Mouse (Mus musculus): ENCODE measurements around the gene Plekha7. TPM values are rescaled to one million over a fixed set of nuclear protein-coding genes. Genes with fewer than 3 reads are reported as not detected.

The Plekha7 gene
- polyA plus RNA-seq (2012; rRNA removed): 9.4 and 10.0 TPM in 2 replicates

GRCm38 (mm10) chr7:116307871-116308631 lies at the start of gene Plekha7:
Plekha7 (minus strand) TSS chr7:116308376.
- DNase-seq: peak; percentile 71
- no peak for TF ChIP-seq CTCF (IDR thresholded peaks at IDR 0.05; ENCODE audit: insufficient read depth, low read length)
- no peak for TF ChIP-seq POLR2A (IDR thresholded peaks at IDR 0.05; ENCODE audit: borderline replicate concordance, extremely low read depth, low read depth, low read length)

GRCm38 (mm10) chr7:116336226-116336625 lies 28.1 kb upstream of the Plekha7 start:
- WGBS: 29% methylated on average over 1 of the region's 1 CpGs
- Histone ChIP-seq H3K4me1 (ENCODE audit: control insufficient read depth, insufficient read depth, low read length) (peaks cover 5% of the 10 kb centered on the region), H3K4me3 (replicated peaks; ENCODE audit: extremely low read depth, low read depth, low read length) (no peak overlapping the region)
- DNase-seq: peak; percentile 62
- TF ChIP-seq POLR2A (IDR thresholded peaks at IDR 0.05; ENCODE audit: borderline replicate concordance, extremely low read depth, low read depth, low read length) (no peak), CTCF (IDR thresholded peaks at IDR 0.05; ENCODE audit: insufficient read depth, low read length) (peak; percentile 46)

More at GRCm38 (mm10) chr7:116307871-116308631, at the start of gene Plekha7:
- 1% methylated on average over 64 of the region's 65 CpGs for WGBS
- H3K4me3 ChIP-seq (replicated peaks; ENCODE audit: extremely low read depth, low read depth, low read length): peak within 1 kb of the TSS; percentile 73
- H3K4me1 ChIP-seq (ENCODE audit: control insufficient read depth, insufficient read depth, low read length): peaks cover 8% of the 10 kb centered on the region

- 64% methylated on average over 6 of the region's 6 CpGs for WGBS
- H3K4me3 ChIP-seq (replicated peaks; ENCODE audit: extremely low read depth, low read depth, low read length): no peak overlapping the region
- no peak for TF ChIP-seq POLR2A (IDR thresholded peaks at IDR 0.05; ENCODE audit: borderline replicate concordance, extremely low read depth, low read depth, low read length)
- no peak for TF ChIP-seq CTCF (IDR thresholded peaks at IDR 0.05; ENCODE audit: insufficient read depth, low read length)
Measured at GRCm38 (mm10) chr7:116335133-116335532, 27.0 kb upstream of the Plekha7 start.

GRCm38 (mm10) chr7:116334669-116335038 lies 26.5 kb upstream of the Plekha7 start:
- TF ChIP-seq CTCF (IDR thresholded peaks at IDR 0.05; ENCODE audit: insufficient read depth, low read length) (no peak), POLR2A (IDR thresholded peaks at IDR 0.05; ENCODE audit: borderline replicate concordance, extremely low read depth, low read depth, low read length) (no peak)
- Histone ChIP-seq H3K4me1 (ENCODE audit: control insufficient read depth, insufficient read depth, low read length) (peaks cover 5% of the 10 kb centered on the region), H3K4me3 (replicated peaks; ENCODE audit: extremely low read depth, low read depth, low read length) (peak overlapping the region; percentile 92)
- WGBS: 11% methylated on average over 8 of the region's 8 CpGs
- DNase-seq: no peak

More at GRCm38 (mm10) chr7:116335133-116335532, 27.0 kb upstream of the Plekha7 start:
- no peak for DNase-seq
- peaks cover 5% of the 10 kb centered on the region for H3K4me1 ChIP-seq (ENCODE audit: control insufficient read depth, insufficient read depth, low read length)

- TF ChIP-seq CTCF (IDR thresholded peaks at IDR 0.05; ENCODE audit: insufficient read depth, low read length): no peak
- peak; percentile 96 for TF ChIP-seq POLR2A (IDR thresholded peaks at IDR 0.05; ENCODE audit: borderline replicate concordance, extremely low read depth, low read depth, low read length)
- Histone ChIP-seq H3K4me1 (ENCODE audit: control insufficient read depth, insufficient read depth, low read length) (peaks cover 5% of the 10 kb centered on the region), H3K4me3 (replicated peaks; ENCODE audit: extremely low read depth, low read depth, low read length) (peak within 1 kb of the TSS; percentile 92)
- WGBS: under 1% methylated on average over 78 of the region's 78 CpGs
- peak; percentile 97 for DNase-seq
Measured at GRCm38 (mm10) chr7:116333713-116334668, 25.8 kb upstream of the Plekha7 start, which contains the start of gene Rps13. Rps13 (minus strand) TSS chr7:116334195.

- TF ChIP-seq POLR2A (IDR thresholded peaks at IDR 0.05; ENCODE audit: borderline replicate concordance, extremely low read depth, low read depth, low read length) (no peak), CTCF (IDR thresholded peaks at IDR 0.05; ENCODE audit: insufficient read depth, low read length) (no peak)
- WGBS: 83% methylated on average over 2 of the region's 2 CpGs
- Histone ChIP-seq H3K4me3 (replicated peaks; ENCODE audit: extremely low read depth, low read depth, low read length) (no peak overlapping the region), H3K4me1 (ENCODE audit: control insufficient read depth, insufficient read depth, low read length) (no peaks in the 10 kb centered on the region)
- DNase-seq: no peak
Measured at GRCm38 (mm10) chr7:116331246-116331645, 23.1 kb upstream of the Plekha7 start.

GRCm38 (mm10) chr7:116329858-116330257 lies 21.7 kb upstream of the Plekha7 start:
- Histone ChIP-seq H3K4me1 (ENCODE audit: control insufficient read depth, insufficient read depth, low read length) (no peaks in the 10 kb centered on the region), H3K4me3 (replicated peaks; ENCODE audit: extremely low read depth, low read depth, low read length) (no peak overlapping the region)
- TF ChIP-seq POLR2A (IDR thresholded peaks at IDR 0.05; ENCODE audit: borderline replicate concordance, extremely low read depth, low read depth, low read length) (no peak), CTCF (IDR thresholded peaks at IDR 0.05; ENCODE audit: insufficient read depth, low read length) (no peak)
- WGBS: 85% methylated on average over 4 of the region's 4 CpGs
- no peak for DNase-seq

- WGBS: 75% methylated on average over 7 of the region's 7 CpGs
- TF ChIP-seq POLR2A (IDR thresholded peaks at IDR 0.05; ENCODE audit: borderline replicate concordance, extremely low read depth, low read depth, low read length) (no peak), CTCF (IDR thresholded peaks at IDR 0.05; ENCODE audit: insufficient read depth, low read length) (no peak)
- Histone ChIP-seq H3K4me3 (replicated peaks; ENCODE audit: extremely low read depth, low read depth, low read length) (no peak overlapping the region), H3K4me1 (ENCODE audit: control insufficient read depth, insufficient read depth, low read length) (no peaks in the 10 kb centered on the region)
- no peak for DNase-seq
Measured at GRCm38 (mm10) chr7:116328777-116329176, 20.6 kb upstream of the Plekha7 start.

GRCm38 (mm10) chr7:116327901-116328300 lies 19.7 kb upstream of the Plekha7 start:
- H3K4me1 ChIP-seq (ENCODE audit: control insufficient read depth, insufficient read depth, low read length): no peaks in the 10 kb centered on the region
- TF ChIP-seq POLR2A (IDR thresholded peaks at IDR 0.05; ENCODE audit: borderline replicate concordance, extremely low read depth, low read depth, low read length) (no peak), CTCF (IDR thresholded peaks at IDR 0.05; ENCODE audit: insufficient read depth, low read length) (no peak)
- H3K4me3 ChIP-seq (replicated peaks; ENCODE audit: extremely low read depth, low read depth, low read length): no peak overlapping the region
- WGBS: 60% methylated on average over 5 of the region's 5 CpGs
- DNase-seq: no peak

Data from lung, adult 2 months (tissue).